Mouse (Mus musculus) embryonic facial prominence, embryonic 11.5 days (tissue): ENCODE results near the gene Tmem164. TPM values are rescaled to one million over a fixed set of nuclear protein-coding genes. Genes with fewer than 3 reads are reported as not detected.
"Not testable (repeated sequence)": the region's sequence is repeated elsewhere in the genome, so short reads cannot be mapped to it uniquely, and the experiment has no call there.

ENCODE experiments used
- ATAC-seq: fragments of 200-750 bp; cut with Nextera tagmentation; replicated peaks from 2 replicates; pipeline ENCODE4 v1.8.0; 2017; ENCODE audit warnings: low read depth; ENCODE audit not compliant: insufficient number of reproducible peaks, low FRiP score, low TSS enrichment
- DNase-seq: peaks from one replicate; pipeline ENCODE4 v3.0.0-alpha.2; 2015; ENCODE audit warnings: low spot score
- H3K27ac ChIP-seq: fragments of 300-500 bp; sonication (generic); replicated peaks from 2 replicates; pipeline ENCODE4 v1.5.1; 2014; ENCODE audit warnings: mild to moderate bottlenecking, low read depth, low read length, control low read depth
- H3K27me3 ChIP-seq: fragments of 300-500 bp; sonication (generic); 2 replicates; pipeline ENCODE4 v1.6.1; 2014; ENCODE audit warnings: mild to moderate bottlenecking, low read length, moderate library complexity, mixed read lengths; ENCODE audit not compliant: control insufficient read depth, insufficient read depth
- H3K36me3 ChIP-seq: fragments of 300-500 bp; sonication (generic); replicated peaks from 2 replicates; pipeline ENCODE4 v1.6.1; 2014; ENCODE audit warnings: low read depth, mild to moderate bottlenecking, low read length, moderate library complexity, mixed read lengths; ENCODE audit not compliant: control insufficient read depth, insufficient read depth
- H3K4me1 ChIP-seq: fragments of 300-500 bp; sonication (generic); 2 replicates; pipeline ENCODE4 v1.6.1; 2014; ENCODE audit warnings: low read length, mixed read lengths; ENCODE audit not compliant: control insufficient read depth, insufficient read depth
- H3K4me2 ChIP-seq: fragments of 300-500 bp; sonication (generic); 2 replicates; pipeline ENCODE4 v1.6.1; 2014; ENCODE audit warnings: low read depth, mild to moderate bottlenecking, control low read depth, low read length, moderate library complexity
- H3K4me3 ChIP-seq: fragments of 300-500 bp; sonication (generic); 2 replicates; pipeline ENCODE4 v1.5.1; 2014; ENCODE audit warnings: low read depth, low read length, control low read depth
- H3K9ac ChIP-seq: fragments of 300-500 bp; sonication (generic); replicated peaks from 2 replicates; pipeline ENCODE4 v1.6.1; 2014; ENCODE audit warnings: mild to moderate bottlenecking, control low read depth, low read length
- H3K9me3 ChIP-seq: fragments of 300-500 bp; sonication (generic); replicated peaks from 2 replicates; pipeline ENCODE4 v1.6.1; 2016; ENCODE audit warnings: mild to moderate bottlenecking, low read length, inconsistent platforms, mixed read lengths; ENCODE audit not compliant: control insufficient read depth
- WGBS: fragments of 180-500 bp; shearing (Covaris S2); extraction: QIAGEN DNeasy Blood & Tissue Kit; methylation state at CpG from one replicate; pipeline ENCODE4 v1.1.7; 2014; 5-methylcytosine and 5-hydroxymethylcytosine counted together
- polyA plus RNA-seq: library from polyadenylated mRNA; unstranded; fragments of >200 nt; fragmentation: Nextera tagmentation; extraction: Ambion mirVana; gene quantifications from 2 replicates; pipeline ENCODE4 v1.2.1, GENCODE M21; 2014

The Tmem164 gene
- polyA plus RNA-seq: 41.1 and 42.3 TPM in 2 replicates

DNA sequence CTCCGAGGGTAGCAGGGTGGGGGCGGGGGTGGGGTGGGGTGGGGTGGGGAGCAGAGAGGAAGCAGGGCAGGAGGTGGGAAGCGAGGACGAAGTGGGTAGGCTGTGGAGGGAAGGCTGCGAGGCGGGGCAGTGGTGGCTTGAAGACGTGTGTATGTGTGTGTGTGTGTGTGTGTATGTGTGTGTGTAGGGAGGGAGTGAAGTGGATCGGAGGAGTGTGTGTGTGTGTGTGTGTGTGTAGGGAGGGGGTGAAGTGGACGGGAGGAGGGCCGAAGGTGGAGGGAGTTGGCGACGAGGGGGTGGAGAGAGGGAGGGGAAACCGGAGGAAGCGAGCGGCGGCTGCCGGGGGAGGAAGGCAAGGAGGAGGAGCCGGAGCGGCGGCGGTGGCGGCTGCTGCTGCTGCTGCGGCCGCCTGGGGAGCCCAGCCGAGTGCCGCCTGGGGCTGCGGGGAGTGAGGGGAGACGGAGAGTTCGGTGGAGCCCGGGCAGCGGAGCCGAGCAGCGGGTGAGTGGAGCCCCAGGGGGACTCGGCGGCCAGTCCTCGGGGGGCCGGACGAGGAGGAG is at the start of gene Tmem164:
TSS of gene Tmem164 (plus strand) at position 351 of the 560 bp plus-strand sequence.
- Histone ChIP-seq H3K36me3 (no peaks in the 10 kb centered on the region), H3K27ac (peak within 1 kb of the TSS; percentile 94), H3K4me1 (no peaks in the 10 kb centered on the region), H3K4me3 (peak within 1 kb of the TSS; percentile 56), H3K9ac (peak within 1 kb of the TSS; percentile 77), H3K9me3 (no peaks in the 10 kb centered on the region), H3K4me2 (peak within 1 kb of the TSS; percentile 83), H3K27me3 (no peaks in the 10 kb centered on the region; the same call in 1 of the 2 replicates)
- 7% methylated on average over 14 of the region's 38 CpGs for WGBS
- peak; percentile 82 for DNase-seq
- ATAC-seq: peak; percentile 85

DNA sequence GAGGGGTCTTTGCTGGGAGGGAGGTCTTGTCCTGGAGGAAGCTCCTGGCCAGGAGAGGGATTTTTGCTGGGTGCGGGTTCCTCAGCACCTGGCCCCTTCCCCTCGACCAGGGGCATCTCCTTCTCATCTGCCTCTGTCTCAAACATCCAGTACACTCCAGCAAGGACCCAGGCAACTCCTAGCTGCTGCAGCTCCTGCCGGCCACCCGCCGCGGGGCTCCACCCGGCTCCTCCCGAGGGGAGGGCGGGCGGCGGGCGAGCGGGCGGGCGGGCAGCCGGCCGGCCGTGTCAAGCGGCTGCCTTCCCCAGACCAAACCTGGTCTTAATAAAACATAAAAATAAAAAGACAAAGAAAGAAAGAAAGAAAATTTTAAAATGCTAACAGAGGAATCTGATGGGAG is 48.2 kb upstream of the Tmem164 start:
- H3K27ac ChIP-seq, H3K36me3 ChIP-seq, DNase-seq, ATAC-seq, H3K4me1 ChIP-seq, H3K4me2 ChIP-seq, H3K9ac ChIP-seq, H3K27me3 ChIP-seq, H3K4me3 ChIP-seq, H3K9me3 ChIP-seq: not testable (repeated sequence)
- 10% methylated on average over 6 of the region's 19 CpGs for WGBS

DNA sequence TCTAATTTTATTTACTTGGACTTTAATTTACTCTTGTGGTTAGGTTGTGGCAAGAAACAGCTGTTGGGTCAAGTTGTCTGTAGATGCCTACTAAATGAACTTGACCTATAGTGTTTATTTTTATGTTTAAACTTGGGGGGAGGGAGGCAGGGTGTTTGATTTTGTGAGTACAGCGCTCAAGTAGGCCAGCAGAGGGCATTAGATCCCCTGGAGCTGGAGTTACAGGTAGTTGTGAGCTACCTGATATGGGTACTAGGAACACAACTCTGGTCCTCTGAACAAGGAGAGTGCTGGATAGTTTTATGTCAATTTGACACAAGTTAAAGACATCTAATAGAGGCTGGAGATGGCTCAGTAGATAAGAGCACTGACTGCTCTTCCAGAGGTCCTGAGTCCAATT is 34.0 kb upstream of the Tmem164 start:
- Histone ChIP-seq H3K27me3 (no peaks in the 10 kb centered on the region), H3K4me3 (no peak overlapping the region), H3K9ac (no peak overlapping the region), H3K36me3 (no peaks in the 10 kb centered on the region), H3K27ac (no peak overlapping the region), H3K9me3 (no peaks in the 10 kb centered on the region), H3K4me1 (no peaks in the 10 kb centered on the region), H3K4me2 (no peak overlapping the region)
- DNase-seq (no peak), ATAC-seq (no peak)
- 43% methylated on average over 1 of the region's 1 CpGs for WGBS

DNA sequence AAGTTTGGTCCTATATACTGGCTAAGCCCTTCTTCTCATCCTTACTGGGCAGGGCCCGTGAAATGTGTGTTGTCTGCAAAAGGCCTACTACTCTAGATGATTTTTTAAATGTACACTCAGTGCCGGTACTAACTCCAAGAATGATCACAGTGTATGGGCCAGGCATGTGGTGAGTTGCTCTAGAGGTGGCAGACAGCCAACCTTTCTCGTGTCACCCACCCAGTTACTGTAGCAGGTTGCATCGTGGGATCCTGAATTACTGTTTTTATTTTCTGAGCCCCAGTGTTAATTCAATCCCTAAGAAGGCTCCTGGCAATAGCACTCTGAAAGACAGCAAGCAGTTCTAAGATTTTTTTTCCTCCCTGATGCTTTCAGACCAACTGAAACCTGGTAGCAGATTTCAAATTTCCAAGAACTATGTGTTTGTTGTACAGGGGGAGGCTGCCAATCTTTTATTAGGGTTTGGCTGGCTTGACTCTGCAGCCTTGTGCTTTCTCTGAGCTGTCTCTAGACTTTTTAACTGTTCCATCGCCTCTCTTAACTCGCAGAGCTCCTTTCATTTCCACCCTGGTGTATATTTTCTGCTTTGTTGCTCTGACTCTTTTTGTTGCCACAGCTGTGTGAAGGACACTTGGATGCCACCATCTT is 31.0 kb upstream of the Tmem164 start:
- H3K4me2 ChIP-seq: no peak overlapping the region
- H3K27ac ChIP-seq: no peak overlapping the region
- H3K9me3 ChIP-seq: no peaks in the 10 kb centered on the region
- no peaks in the 10 kb centered on the region for H3K27me3 ChIP-seq
- H3K4me1 ChIP-seq: no peaks in the 10 kb centered on the region
- H3K4me3 ChIP-seq: no peak overlapping the region
- no peak overlapping the region for H3K9ac ChIP-seq
- ATAC-seq: no peak
- no peaks in the 10 kb centered on the region for H3K36me3 ChIP-seq
- no peak for DNase-seq
- WGBS: 69% methylated on average over 6 of the region's 6 CpGs

DNA sequence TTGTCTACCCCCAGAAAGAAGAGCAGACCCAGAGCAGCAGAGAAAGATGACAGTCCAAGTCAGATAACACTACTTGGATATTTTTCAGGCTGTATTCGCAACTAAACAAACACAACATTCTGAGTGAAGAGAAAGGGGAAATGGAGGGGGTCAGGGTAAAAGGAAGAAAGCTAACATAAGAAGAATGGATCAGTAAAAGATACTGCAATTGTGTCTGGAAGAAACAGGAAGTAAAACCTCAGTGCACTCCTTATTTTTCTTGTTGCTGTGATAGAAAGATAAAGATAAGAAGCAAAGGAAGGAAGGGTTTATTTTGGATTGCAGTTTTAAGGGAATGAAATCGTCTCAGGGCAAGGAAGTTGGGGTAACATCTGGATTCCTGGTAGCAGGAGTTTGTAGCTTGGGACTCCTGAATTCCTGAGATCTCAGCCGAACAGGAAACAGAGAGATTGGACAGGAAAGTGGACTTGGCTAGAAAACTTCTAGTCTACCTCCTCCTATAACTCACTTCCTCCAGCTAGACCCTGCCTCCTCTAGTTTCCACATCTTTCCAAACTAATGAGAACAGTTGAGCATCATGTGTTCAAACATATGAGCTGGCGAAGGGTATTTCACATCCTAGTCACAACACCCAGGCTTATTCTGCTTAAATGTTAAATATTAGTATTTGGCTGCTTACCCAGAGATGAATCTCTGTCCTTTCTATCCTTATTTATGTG is 16.3 kb upstream of the Tmem164 start:
- no peaks in the 10 kb centered on the region for H3K9me3 ChIP-seq
- no peak overlapping the region for H3K27ac ChIP-seq
- ATAC-seq: no peak
- WGBS: 64% methylated on average over 4 of the region's 4 CpGs
- H3K4me2 ChIP-seq: no peak overlapping the region
- no peak for DNase-seq
- H3K27me3 ChIP-seq: no peaks in the 10 kb centered on the region
- no peak overlapping the region for H3K4me3 ChIP-seq
- no peaks in the 10 kb centered on the region for H3K36me3 ChIP-seq
- no peak overlapping the region for H3K9ac ChIP-seq
- H3K4me1 ChIP-seq: no peaks in the 10 kb centered on the region

DNA sequence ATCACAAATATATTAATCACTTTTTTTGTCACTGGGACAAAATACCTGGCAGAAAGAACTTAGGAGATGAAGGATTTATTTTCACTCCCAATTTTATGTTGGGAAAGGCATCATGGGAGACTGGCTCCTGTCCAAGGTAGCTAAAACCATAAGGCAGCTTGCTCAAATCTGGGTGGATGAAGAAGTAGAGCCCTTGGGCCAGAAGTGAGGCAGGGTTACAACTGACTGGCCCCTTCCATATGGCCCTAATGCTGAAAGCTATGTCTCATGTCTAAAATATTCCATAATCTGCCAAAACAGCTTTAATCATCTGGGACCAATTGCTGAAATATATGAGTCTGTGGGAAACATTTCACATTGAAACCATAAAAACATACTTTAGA is 15.8 kb upstream of the Tmem164 start:
- Histone ChIP-seq H3K4me2 (no peak overlapping the region), H3K4me3 (no peak overlapping the region), H3K27ac (no peak overlapping the region), H3K36me3 (no peaks in the 10 kb centered on the region), H3K27me3 (no peaks in the 10 kb centered on the region), H3K4me1 (no peaks in the 10 kb centered on the region), H3K9me3 (no peaks in the 10 kb centered on the region), H3K9ac (no peak overlapping the region)
- no peak for ATAC-seq
- DNase-seq: no peak

- H3K4me3 ChIP-seq: no peak overlapping the region
- H3K36me3 ChIP-seq: no peaks in the 10 kb centered on the region
- peak overlapping the region; percentile 67; the same call in 1 of the 2 replicates for H3K27ac ChIP-seq
- H3K9me3 ChIP-seq: no peaks in the 10 kb centered on the region
- H3K4me2 ChIP-seq: no peak overlapping the region
- no peak for ATAC-seq
- no peaks in the 10 kb centered on the region for H3K27me3 ChIP-seq
- WGBS: 61% methylated on average over 9 of the region's 9 CpGs
- DNase-seq: no peak
- H3K9ac ChIP-seq: no peak overlapping the region
- H3K4me1 ChIP-seq: no peaks in the 10 kb centered on the region
Observed at GRCm38 (mm10) chrX:142669312-142670091, 11.7 kb upstream of the Tmem164 start.
